Mouse (Mus musculus): Measurements from ENCODE around the gene Aip.
"Not testable (repeated sequence)": the region's sequence is repeated elsewhere in the genome, so short reads cannot be mapped to it uniquely, and the experiment has no call there.

Aip gene

DNA sequence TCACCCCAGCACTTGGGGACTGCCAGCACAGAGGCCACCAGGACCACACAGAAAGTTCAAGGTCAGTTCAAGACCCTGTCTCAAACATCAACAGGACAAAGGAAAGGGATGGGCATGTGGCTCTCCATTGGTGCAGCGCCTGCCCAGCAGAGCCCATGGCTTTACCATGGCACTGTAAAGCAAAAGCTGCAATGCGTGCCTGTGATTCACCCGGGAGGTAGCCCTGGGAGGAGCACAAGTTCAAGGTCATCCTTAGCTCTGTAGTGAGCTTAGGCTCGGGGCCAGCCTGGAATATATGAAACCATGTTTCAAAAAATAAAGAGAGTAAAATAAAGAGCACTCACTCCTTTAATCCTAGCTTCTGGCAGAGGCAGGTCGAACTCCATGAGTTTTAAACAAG, 26.2 kb upstream of the Aip start:
- no peak for DNase-seq

DNA sequence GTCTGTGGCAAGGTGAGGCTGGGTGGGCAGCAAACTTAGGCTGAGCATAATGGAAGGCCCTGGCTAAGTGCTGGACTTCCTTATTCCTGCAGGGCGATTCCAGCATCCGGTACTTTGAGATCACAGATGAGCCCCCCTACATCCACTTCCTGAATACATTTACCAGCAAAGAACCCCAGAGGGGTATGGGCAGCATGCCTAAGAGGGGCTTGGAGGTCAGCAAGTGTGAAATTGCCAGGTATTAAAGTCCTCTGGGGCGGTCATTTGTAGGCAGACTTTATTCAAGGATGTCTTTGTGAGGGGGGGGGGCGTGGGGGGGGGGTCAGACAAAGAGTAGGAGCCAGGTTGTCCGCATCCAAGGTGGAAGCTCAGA, 25.8 kb upstream of the Aip start:
- peak; percentile 52 for DNase-seq

DNA sequence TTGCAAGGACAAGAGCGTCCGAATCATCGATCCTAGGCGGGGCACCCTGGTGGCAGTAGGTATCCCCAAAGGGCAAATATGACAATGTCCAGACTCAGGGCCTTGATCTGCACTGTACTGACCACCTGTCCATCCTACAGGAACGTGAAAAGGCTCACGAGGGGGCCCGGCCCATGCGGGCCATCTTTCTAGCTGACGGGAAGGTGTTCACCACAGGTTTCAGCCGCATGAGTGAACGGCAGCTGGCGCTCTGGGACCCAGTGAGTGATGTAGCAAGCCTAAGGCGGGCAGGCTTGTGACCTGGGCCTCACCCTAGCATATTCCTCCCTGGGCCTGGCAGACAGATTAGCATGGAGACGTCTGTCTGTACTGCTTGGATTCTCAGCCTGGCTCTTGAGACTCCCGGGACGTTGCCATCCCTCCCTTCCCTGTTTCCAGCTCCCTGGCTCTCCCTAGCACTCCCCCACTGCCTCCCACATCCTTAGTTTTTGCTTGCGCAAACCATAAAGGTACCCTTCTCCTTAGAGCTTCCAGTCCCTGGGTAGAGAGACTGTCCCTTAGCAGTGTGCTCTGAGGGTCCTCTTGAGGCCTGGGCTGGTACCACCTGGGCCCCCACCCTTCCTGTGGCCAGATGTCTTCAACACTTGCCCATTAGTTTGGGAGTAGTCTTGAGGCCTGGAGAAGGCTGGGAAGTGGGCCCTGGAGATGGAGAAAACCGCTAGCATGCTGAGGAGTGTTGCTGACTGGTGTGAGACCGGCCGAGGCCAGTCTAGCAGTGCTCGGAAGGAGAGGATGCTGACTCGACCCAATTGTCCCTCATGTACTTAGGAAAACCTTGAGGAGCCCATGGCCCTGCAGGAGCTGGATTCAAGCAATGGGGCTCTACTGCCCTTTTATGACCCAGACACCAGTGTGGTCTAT, 25.2 kb upstream of the Aip start:
- no peak for DNase-seq

DNA sequence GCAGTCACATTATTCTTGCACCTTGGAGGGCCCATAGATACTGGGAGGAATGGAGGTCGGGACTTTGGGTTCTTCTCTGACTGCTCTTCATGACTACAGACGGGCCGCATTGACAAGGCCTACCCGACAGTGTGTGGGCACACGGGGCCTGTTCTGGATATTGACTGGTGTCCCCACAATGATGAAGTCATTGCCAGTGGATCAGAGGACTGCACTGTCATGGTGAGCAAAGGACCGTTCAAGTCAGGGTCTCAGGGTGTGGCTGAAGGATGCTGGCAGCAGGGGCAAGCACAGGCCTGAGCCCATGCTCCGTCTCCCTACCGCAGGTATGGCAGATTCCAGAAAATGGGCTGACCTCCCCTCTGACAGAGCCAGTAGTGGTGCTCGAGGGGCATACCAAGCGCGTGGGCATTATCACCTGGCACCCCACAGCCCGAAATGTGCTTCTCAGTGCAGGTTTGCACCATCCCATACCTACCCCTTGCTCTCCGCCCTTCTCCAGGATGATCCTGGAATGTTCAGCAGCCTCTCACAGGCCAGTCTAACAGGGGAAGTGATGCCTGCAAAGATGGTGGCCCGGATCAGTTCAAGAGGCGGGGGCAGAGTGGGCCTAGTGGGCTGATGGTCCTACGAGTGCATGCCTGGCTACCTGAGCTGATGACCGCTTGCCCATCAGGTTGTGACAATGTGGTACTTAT, 24.3 kb upstream of the Aip start:
- no peak for DNase-seq

DNA sequence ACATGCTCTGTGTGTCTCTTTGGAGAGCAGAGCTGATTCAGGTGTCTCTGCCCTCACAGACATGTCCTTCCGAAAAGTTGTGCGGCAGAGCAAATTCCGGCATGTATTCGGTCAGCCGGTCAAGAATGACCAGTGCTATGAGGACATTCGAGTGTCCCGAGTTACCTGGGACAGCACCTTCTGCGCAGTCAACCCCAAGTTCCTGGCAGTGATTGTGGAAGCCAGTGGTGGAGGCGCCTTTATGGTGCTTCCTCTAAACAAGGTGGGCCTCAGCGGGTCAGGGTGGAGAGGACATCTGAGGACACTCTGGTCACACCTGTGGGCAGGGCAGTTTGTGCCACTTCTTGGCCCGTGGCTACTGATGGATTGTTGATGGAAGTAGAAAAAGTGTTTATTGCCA, 23.6 kb upstream of the Aip start:
- peak; percentile 52 for DNase-seq

DNA sequence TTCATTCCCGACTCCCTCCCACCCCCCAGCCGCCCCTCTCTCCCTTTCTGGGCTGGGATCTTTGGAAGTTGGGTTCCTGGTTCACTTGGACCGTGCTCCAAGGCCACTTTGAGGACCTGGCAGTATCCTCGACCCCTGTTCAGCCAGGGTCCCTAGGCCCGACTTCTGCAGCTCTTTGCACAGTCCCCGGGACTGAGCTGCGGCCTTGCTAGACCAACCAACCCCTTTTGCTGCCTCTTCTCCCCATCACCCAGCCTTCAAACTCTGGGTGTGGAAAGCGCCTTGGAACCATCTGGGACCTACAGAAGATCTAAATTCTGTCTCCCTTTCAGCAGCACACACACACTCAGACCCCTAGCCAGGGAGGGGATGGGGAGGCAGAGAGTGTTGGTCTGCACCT, 23.2 kb upstream of the Aip start:
- peak; percentile 52 for DNase-seq

DNA sequence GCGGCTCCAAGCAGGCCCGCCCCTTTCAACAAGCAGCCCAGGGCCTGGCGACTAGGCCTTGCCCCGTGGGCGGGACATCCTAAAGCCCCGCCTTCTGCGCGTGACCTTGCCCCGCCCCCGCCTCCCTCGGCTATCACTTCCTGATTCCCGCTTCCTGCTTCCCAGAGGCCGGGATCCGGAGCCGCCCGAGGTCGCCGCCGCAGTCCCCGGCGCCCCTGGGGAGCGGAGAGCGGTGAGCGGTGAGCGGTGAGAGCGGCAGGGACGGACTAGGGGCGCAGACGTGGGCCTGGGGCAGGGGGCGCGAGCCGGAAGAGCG, 22.8 kb upstream of the Aip start, which contains the start of gene Coro1b:
Gene Coro1b (plus strand): TSS at position 129 of the 316 bp plus-strand sequence.
- peak; percentile 95 for DNase-seq

DNA sequence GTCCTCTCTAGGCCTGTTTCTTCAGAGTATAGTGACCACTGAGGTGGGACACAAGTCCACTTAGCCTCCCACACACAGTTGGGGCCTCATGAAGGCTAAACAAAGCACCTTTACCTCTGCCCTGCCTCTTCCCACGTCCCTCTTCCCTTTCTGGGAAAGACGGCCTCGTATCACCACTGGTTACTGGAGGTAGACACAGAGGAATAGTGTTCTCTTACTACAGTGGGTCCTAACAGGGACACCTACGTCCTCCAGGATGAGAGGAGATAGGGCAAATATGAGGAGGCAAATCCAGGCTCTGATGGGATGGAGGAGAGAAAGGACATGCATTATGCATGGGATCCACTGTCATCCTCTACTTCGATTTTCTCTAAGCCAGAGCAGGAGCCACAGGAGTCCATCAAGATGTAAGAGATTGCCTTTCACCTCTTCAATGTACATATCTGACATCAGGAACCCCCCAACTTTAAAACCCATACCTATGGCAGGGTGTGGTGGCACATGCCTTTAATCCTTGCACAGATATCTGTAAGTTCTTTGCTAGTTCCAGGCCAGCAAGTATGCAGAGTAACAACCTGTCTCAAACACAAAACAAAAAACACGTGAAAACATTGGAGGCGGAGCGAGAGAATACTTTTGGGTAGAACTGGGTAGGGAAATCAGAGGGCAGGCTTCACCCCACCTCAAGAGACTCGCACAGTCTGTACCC, 22.3 kb upstream of the Aip start:
- DNase-seq = no peak

DNA sequence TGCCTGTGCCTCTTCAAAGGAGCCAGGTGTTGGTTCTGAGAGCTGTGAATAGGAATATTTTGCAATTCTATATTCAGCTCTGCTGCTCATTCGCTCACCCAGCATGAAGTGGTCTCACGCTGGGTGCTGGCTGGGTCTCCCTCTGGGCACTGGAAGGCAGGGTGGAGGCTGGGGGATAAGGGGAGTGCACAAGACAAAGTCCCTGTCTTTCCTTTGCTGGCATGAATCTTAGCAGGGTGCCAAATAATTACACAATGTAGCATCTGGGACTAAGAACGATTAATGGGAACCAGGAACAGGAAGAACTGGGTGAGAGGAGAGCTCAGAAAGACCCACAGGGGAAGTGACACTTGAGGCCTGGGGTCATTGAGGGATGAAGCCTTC, 21.4 kb upstream of the Aip start:
- peak; percentile 52 for DNase-seq

DNA sequence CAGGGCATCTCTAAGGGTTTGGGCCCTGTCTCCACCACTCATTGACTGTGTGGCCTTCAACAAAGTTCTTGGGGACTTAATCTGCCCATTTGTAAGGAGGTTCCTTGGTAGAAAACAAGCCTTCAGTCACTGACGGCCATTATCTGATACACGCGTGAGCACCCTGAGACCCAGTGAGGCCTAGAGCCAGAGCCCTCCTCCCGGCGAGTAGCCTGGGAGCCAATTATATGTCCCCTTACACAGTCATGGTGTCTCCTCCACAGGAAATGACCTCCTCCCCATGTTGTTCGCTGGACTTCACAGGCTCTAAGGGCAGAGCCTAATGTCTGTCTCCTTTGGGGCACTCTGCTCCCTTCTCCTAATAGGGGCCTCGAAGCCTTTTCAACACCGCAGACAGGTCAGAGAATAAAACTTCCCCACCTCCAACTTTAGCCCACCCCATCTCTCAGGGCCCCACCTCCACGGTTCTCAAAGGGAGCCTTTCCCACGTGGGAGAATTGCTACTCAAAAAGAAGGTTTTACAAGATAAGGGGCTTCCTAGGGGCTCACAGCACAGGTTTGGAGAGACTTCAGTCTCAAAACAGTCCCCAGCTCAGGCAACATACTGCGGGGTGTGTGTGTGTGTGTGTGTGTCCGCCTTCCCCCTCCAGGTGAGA, 20.8 kb upstream of the Aip start:
- DNase-seq = no peak

DNA sequence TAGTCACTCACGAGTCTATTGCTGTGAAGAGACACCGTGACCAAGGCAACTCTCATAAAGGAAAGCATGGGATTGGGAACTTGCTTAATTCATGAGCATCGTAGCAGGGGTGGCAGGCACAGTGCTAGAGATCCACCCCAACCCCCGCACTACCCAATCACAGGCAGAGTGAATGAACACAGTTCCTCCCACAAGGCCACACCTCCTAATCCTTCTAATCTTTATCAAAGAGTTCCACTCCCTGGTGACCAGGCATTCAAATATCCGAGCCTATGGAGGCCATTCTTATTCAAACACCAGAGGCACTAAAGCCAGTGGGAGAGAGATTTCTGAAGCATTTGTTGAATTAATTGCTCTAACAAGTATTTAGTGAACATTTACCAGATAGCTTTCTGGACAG, 20.3 kb upstream of the Aip start:
- no peak for DNase-seq

DNA sequence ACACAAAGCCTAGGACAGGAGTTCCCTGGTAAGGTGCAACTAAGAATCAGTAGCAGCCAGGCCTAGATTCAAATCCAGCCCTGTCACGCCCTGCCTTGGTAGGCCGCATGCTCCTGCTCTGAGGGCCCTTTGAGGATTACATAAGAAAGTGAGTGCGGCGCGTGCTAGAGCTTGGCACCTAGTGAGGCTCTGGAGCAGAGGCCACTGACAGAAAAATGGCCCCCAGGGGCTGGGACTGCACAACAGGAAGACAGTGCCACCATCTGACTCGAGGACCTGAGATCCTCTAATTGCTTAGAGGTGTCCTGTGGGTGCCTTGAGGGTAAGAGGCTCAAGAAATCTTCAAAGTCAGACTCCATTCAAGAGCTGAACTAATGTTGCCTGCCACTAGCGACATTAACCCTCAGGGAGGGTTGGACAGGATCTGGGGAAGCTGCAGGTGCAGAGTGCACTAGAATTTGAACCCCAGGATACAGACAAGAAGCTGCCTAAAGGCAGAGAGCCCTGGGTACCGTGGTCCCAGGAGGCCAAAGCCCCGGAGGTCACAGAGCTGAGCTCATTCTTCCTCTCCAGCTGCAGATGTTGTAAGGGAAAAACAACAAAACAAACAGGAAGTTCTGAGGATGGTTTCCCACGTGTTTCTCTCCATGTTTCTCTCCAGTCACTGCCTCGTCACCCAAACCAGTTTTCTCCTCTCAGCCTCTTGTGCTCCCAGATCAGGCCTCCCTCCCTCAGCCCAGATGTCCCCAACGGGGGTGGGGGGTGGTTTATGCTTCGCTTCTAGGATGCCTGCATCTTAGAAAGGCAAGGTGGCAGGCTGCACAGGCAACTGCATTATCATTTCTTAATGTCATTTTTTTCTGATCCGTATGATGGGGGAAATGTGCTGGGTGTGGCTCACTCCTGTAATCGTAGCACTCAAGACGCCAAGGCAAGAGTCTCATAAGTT, 19.2 kb upstream of the Aip start:
- DNase-seq = no peak

DNA sequence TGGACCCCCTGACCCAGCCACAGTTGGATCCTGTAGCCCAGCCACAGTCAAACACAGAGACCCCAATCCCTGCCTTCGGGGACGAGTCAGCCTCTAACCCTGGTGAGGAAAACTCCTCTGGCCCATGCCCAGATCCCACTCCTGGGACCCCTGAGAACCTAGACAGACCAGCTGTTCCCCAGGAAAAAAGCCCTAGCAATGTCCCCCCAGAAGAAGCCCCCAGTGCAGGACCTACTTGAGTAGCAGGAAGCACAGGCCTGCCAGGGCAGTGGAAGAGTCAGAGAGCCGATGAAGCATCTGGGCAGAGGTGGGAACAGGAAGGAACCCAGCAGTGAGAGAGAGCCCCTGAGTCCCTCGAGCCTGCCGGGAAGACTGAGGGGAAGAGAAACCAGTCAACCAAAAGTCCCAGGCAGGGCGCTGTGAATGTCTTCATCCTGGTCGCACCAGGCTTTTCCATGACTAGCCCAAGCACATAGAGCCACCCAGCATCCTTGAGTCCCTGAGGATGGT, 18.2 kb upstream of the Aip start, which contains the start of gene Cabp4:
Gene Cabp4 (minus strand): TSS at position 275 of the 510 bp plus-strand sequence.
- DNase-seq = no peak

DNA sequence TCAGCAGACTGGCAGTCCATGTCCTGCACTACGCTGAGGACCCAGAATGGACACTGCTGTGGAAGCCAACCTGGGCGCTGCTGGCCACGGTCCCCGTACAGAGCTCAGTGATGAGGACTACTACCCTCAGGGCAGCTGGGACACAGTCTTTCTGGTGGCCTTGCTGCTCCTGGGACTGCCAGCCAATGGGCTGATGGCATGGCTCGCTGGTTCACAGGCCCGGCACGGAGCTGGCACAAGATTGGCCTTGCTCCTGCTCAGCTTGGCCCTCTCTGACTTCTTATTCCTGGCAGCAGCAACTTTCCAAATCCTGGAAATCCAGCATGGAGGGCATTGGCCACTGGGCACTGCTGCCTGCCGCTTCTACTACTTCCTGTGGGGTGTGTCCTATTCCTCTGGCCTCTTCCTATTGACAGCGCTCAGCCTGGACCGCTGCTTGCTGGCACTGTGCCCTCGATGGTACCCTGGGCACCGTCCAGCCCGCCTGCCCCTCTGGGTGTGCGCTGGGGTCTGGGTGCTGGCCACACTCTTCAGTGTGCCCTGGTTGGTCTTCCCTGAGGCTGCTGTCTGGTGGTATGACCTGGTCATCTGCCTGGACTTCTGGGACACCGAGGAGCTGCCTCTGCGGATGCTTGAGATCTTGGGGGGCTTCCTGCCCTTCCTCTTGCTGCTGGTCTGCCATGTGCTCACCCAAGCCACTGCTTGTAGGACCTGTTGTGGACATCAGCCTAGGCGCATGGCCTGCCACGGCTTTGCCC, 16.9 kb upstream of the Aip start:
- no peak for DNase-seq

DNA sequence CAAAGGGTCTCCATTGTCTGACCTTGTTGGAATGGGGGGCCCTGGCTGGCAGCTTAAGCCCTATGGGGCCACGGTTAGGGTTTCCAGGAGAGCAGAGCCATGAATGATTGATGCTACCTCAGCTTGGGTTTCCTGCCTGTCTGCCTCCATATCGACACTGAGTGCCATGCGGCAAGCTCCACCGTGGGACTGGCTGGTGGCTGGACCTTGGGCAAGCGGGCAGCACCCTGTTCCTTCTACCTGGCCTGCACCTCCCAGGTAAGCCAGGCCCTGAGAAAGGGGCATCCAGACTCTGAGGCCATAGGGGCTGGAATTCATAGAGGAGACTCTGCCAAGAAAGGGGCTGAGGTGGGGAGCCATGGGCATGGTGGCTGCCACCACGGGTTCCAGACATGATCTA, 14.5 kb upstream of the Aip start:
- no peak for DNase-seq

DNA sequence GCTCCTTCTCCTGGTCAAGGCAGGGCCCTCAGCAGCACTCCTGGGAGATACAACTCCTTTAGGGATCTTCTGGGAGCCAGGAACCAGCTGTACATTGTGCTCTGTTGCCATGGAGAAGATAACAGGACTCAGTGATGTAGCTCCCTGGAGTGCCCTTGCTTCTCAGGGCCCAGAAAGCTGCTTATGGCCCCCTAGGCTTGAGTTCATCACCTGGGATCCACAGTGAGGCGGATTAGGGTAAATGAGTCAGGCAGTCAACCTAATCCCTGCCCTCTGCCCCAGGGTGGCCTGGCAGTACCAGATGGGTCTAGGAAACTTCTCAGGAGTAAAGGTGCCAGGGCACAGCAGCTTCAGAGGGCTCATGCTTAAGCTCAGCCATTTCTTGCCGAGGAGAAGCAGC, 13.8 kb upstream of the Aip start, which contains the start of gene Gpr152:
Gene Gpr152 (plus strand): TSS at position 342 of the 400 bp plus-strand sequence.
- no peak for DNase-seq

DNA sequence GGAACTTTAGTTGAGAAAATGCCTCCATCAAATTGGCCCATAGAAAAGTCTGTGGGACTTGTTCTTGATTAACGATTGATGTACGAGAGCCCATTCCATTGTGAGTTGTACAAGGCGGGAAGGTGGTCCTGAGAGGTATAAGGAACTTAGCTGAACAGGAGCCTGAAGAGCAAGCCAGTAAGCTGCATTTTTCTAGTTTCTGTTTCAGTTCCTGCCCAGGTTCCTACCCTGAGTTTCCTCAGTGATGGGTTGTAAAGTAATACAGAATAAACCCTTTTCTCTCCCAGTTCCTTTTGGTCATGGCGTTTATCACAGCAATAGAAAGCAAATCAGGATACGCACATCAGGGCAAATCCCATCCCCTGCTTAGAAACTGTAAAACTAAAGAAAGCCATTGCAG, 12.3 kb upstream of the Aip start:
- DNase-seq = no peak

DNA sequence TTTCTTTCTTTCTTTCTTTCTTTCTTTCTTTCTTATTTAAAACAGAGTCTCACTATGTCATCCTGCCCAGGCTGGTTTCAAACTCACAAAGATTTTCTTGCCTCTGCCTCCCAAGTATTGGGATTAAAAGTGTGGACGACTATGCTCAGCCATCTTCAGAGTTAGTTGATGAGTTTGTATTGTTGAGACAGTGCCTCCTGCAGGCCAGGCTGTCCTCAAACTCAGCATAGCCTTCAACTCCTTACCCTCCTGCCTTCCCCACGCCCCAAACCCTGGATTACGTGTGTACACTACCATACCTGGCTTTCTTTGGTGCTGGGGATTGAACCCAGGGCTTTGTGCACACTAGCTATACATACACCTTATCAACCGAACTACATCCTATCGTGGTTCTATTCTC, 10.8 kb upstream of the Aip start:
- DNase-seq = no peak

DNA sequence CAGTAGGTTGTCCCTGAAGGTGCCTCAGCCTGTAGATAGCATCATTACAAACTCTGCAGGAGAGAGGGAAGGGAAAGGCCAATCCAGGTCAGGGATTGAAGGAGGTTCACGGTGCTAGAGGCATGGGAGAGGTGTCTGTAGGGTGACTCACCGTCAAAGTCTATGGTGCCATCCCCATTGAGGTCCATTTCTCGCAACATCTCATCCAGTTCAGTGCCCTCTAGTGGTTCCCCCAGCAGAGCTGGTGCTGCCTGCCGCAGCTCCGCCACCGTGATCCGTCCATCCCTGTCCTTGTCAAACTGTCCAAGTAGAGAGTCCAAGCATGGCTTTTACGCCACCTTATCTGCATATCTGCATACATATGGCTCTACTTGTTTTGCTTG, 10.3 kb upstream of the Aip start:
- DNase-seq = not testable (repeated sequence)

DNA sequence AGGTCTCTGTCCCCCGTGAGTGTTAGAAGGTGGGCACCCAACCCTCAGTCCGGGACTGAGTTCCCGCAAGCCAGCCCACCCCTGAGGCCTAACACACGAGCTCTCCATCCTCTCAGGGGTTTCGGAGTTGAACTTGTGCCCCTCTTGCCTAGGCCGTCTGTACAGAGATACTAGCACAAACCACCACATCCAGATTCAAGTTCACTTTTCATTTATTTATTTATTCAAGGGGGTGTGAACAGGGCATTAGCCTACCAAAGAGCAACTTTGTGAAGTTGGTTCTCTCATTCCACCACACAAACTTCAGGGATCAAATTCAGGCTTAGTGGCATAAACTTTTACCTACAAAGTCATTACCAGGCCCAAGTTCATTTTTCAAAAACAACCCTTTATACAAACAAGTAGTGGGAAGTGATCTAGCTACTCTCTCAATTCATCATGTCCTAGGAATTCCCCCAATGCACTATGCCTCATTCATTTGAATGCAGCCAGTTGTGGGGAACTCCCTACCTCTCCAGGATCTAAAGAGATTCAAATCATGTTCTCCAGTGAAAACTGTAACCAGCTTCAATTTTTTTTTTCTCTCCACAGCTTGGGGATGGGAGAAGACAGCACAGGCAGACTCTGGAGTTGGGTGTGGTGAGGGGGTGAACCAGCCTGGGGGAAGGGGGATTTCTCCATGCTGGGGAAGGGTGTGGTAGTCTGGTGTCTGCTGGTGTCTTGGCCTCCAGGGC, 9.7 kb upstream of the Aip start:
- not testable (repeated sequence) for DNase-seq
